Mouse (Mus musculus): ENCODE measurements around the gene Galr2. TPM values are rescaled to one million over a fixed set of nuclear protein-coding genes. Genes with fewer than 3 reads are reported as not detected.

Gene Galr2
- total RNA-seq, 2 experiments from 2014 or later: not detected

GRCm38 (mm10) chr11:116298621-116299020 lies 17.9 kb downstream of the Galr2 start:
- no peak for ATAC-seq (replicated peaks; ENCODE audit: low FRiP score, poor library complexity, severe bottlenecking)

- no peak for ATAC-seq (replicated peaks; ENCODE audit: low FRiP score, poor library complexity, severe bottlenecking)
These were observed 24.7 kb downstream of the Galr2 start for GRCm38 (mm10) chr11:116305423-116305822.

- ATAC-seq (replicated peaks; ENCODE audit: low FRiP score, poor library complexity, severe bottlenecking): peak; percentile 88
These were observed 25.6 kb downstream of the Galr2 start for GRCm38 (mm10) chr11:116306126-116306982.

GRCm38 (mm10) chr11:116307019-116307725 lies 26.4 kb downstream of the Galr2 start, which contains the start of gene Exoc7:
TSS of gene Exoc7 (minus strand) at chr11:116307233.
- no peak for ATAC-seq (replicated peaks; ENCODE audit: low FRiP score, poor library complexity, severe bottlenecking)

GRCm38 (mm10) chr11:116307762-116308531 lies 27.2 kb downstream of the Galr2 start:
- ATAC-seq (replicated peaks; ENCODE audit: low FRiP score, poor library complexity, severe bottlenecking): peak; percentile 83

- no peak for ATAC-seq (replicated peaks; ENCODE audit: low FRiP score, poor library complexity, severe bottlenecking)
These were observed 28.9 kb downstream of the Galr2 start for GRCm38 (mm10) chr11:116309601-116310000.

- no peak for ATAC-seq (replicated peaks; ENCODE audit: low FRiP score, poor library complexity, severe bottlenecking)
These were observed 30.4 kb downstream of the Galr2 start for GRCm38 (mm10) chr11:116311169-116311568.

GRCm38 (mm10) chr11:116312359-116312758 lies 31.6 kb downstream of the Galr2 start:
- ATAC-seq (replicated peaks; ENCODE audit: low FRiP score, poor library complexity, severe bottlenecking): no peak

- peak; percentile 80 for ATAC-seq (replicated peaks; ENCODE audit: low FRiP score, poor library complexity, severe bottlenecking)
These were observed 38.2 kb downstream of the Galr2 start for GRCm38 (mm10) chr11:116318719-116319659.

GRCm38 (mm10) chr11:116326963-116327603 lies 46.3 kb downstream of the Galr2 start:
- no peak for ATAC-seq (replicated peaks; ENCODE audit: low FRiP score, poor library complexity, severe bottlenecking)

GRCm38 (mm10) chr11:116329314-116330210 lies 48.8 kb downstream of the Galr2 start:
- no peak for ATAC-seq (replicated peaks; ENCODE audit: low FRiP score, poor library complexity, severe bottlenecking)

GRCm38 (mm10) chr11:116330211-116330518 lies 49.4 kb downstream of the Galr2 start:
- no peak for ATAC-seq (replicated peaks; ENCODE audit: low FRiP score, poor library complexity, severe bottlenecking)

- ATAC-seq (replicated peaks; ENCODE audit: low FRiP score, poor library complexity, severe bottlenecking): no peak
These were observed 51.7 kb downstream of the Galr2 start for GRCm38 (mm10) chr11:116332232-116332982.

GRCm38 (mm10) chr11:116332983-116333270 lies 52.2 kb downstream of the Galr2 start:
- no peak for ATAC-seq (replicated peaks; ENCODE audit: low FRiP score, poor library complexity, severe bottlenecking)

Measured in erythroid progenitor cell, adult 5-6 weeks (primary cell).